Mouse (Mus musculus): ENCODE measurements around the gene Cnp.

DNA sequence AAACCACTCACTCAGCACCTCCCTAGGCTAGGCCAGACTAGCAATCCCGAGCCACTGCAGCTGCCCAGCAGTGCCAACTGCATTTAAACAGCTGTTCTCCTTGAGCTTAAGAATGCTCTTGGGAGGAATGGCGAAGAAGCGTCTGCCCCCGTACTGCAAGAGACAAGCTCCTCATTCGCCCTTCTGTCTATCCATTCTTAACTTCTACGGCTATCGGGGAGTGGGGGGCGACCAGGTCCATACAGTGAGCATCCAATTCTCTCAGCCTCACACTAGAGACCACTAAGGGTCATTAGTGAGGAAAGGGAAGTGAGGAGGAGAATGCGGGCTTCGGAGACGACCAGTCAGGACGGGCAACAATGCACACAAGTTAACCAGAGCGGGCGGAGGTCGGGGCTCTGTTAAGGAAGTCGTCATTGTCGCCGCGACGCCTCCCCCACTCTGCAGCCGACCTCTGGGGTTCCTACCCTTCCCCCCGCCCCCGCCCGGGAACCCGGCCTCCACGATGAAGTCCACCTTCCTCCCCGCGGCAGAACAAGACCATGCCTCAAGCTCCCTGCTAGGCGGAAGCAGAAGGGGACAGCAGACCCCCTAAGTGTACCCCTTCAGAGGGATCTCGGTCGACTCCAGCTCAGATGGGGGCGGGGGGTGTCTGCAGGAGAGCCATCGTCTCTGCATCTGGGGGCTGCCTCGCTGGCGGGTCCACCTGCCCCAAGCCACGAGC is 44.2 kb downstream of the Cnp start, which contains the start of gene Nkiras2:
- TF ChIP-seq POLR2A (IDR thresholded peaks at IDR 0.05; ENCODE audit: low read depth, low read length) (no peak), CTCF (conservative IDR thresholded peaks at IDR 0.05; ENCODE audit: insufficient read depth, insufficient read length, low read depth, low read length) (no peak)

Data from kidney, adult 2 months (tissue).